Mouse (Mus musculus) myocyte (in vitro differentiated cells): Measurements from ENCODE around the gene Reep6.

ENCODE experiments used
- E2F4 ChIP-seq: IDR thresholded peaks from one replicate; pipeline ENCODE4 v1.6.1; 2011; ENCODE audit warnings: mild to moderate bottlenecking, control low read depth, moderate library complexity; ENCODE audit not compliant: insufficient read depth
- MAX ChIP-seq: IDR thresholded peaks from one replicate; pipeline ENCODE4 v1.6.1; 2011; ENCODE audit warnings: low read depth, mild to moderate bottlenecking, control low read depth
- MYOD1 ChIP-seq, 3 experiments: IDR thresholded peaks; one replicate each; pipeline ENCODE4 v1.6.1; 2011; ENCODE audit warnings: control low read depth in 2 of 3, low read depth in 2 of 3, mild to moderate bottlenecking in 2 of 3, moderate library complexity in 1 of 3; ENCODE audit not compliant: insufficient read length in 2 of 3, control insufficient read depth in 1 of 3
- MYOG ChIP-seq, 3 experiments: IDR thresholded peaks; one replicate each; pipeline ENCODE4 v1.6.1; 2011; ENCODE audit warnings: control low read depth in 2 of 3, low read depth in 2 of 3, mild to moderate bottlenecking in 2 of 3; ENCODE audit not compliant: insufficient read length in 2 of 3, control insufficient read depth in 1 of 3, insufficient read depth in 1 of 3
- POLR2A ChIP-seq: IDR thresholded peaks from one replicate; pipeline ENCODE4 v1.6.1; 2011; ENCODE audit warnings: low read depth, mild to moderate bottlenecking, control low read depth, moderate library complexity; ENCODE audit not compliant: insufficient read length
- POLR2AphosphoS2 ChIP-seq: IDR thresholded peaks from one replicate; pipeline ENCODE4 v1.6.1; 2011; ENCODE audit warnings: low read depth, control low read depth; ENCODE audit not compliant: insufficient read length
- REST ChIP-seq: IDR thresholded peaks from one replicate; pipeline ENCODE4 v1.6.1; 2011; ENCODE audit warnings: mild to moderate bottlenecking, control low read depth, moderate library complexity; ENCODE audit not compliant: insufficient read depth, insufficient read length
- SRF ChIP-seq: IDR thresholded peaks from one replicate; pipeline ENCODE4 v1.6.1; 2011; ENCODE audit warnings: low read depth; ENCODE audit not compliant: control insufficient read depth, insufficient read length
- TCF12 ChIP-seq: IDR thresholded peaks from one replicate; pipeline ENCODE4 v1.6.1; 2011; ENCODE audit warnings: mild to moderate bottlenecking, control low read depth; ENCODE audit not compliant: poor library complexity, insufficient read depth, severe bottlenecking
- USF1 ChIP-seq: IDR thresholded peaks from one replicate; pipeline ENCODE4 v1.6.1; 2011; ENCODE audit warnings: low read depth, mild to moderate bottlenecking, control low read depth, moderate library complexity

DNA sequence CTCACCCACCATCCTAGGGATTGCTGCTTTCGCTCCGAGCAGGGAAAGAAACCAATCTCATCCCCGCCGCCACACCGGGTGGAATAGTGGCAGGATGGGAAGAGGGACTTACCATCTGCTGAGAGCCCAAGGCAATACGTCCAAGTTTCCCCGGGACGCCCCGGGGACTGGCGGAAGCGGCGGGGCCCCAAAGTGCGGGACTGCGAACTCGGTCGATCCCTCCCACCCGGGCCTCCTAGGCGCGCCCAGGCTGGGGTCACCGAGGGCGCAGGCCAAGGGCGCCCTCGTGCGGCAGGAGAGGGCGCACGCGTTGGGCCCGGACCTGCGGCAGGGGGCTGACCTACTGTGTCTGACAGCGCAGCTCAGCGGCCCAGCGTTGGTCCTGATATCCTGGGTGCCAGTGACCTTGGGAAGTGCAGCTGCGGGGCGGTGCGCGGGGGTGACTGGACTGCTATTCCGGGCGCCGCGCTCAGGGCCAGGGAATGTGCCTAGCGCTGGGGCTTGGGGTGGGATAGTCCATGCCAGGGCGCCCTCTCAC, 18.6 kb downstream of the Reep6 start, which contains the start of gene Adamtsl5:
- TF ChIP-seq MYOG (IDR thresholded peaks at IDR 0.05; ENCODE audit: control insufficient read depth in 1 of 3, insufficient read depth in 1 of 3, insufficient read length in 2 of 3, low read depth in 2 of 3), result peak; percentile 14 to 81 (median 70)
- peak; percentile 67 for TF ChIP-seq POLR2A
- TF ChIP-seq USF1, result no peak
- peak in 2 of 3 experiments; percentile 20 to 78 for TF ChIP-seq MYOD1 (IDR thresholded peaks at IDR 0.05; ENCODE audit: control insufficient read depth in 1 of 3, insufficient read length in 2 of 3, low read depth in 2 of 3)
- TF ChIP-seq SRF, result no peak
- no peak for TF ChIP-seq TCF12
- TF ChIP-seq E2F4, result no peak
- peak; percentile 36 for TF ChIP-seq POLR2AphosphoS2
- no peak for TF ChIP-seq REST
- no peak for TF ChIP-seq MAX
